Mouse (Mus musculus) spleen, adult 2 months (tissue): ENCODE data around the gene Tas2r113. TPM values are rescaled to one million over a fixed set of nuclear protein-coding genes. Genes with fewer than 3 reads are reported as not detected.
"Not testable (repeated sequence)": the region's sequence is repeated elsewhere in the genome, so short reads cannot be mapped to it uniquely, and the experiment has no call there.

Experiments used
- DNase-seq, 2 experiments: peaks; one replicate each; pipeline versions ENCODE4 v3.0.0 to v3.0.0-alpha.2; 2012 to 2021; ENCODE audit warnings: low spot score in 2 of 2, low read depth in 1 of 2
- H3K27ac ChIP-seq: fragments of 200-500 bp; 2 replicates; pipeline ENCODE4 v1.5.1; 2012; ENCODE audit warnings: low read length, inconsistent platforms; ENCODE audit not compliant: insufficient read depth
- H3K27me3 ChIP-seq: fragments of 200-500 bp; 2 replicates; pipeline ENCODE4 v1.6.1; 2012; ENCODE audit warnings: mild to moderate bottlenecking, moderate library complexity, low read length, inconsistent platforms; ENCODE audit not compliant: control insufficient read depth, insufficient read depth
- H3K36me3 ChIP-seq: fragments of 200-500 bp; 2 replicates; pipeline ENCODE4 v1.6.1; 2012; ENCODE audit warnings: mild to moderate bottlenecking, low read length, inconsistent platforms; ENCODE audit not compliant: control insufficient read depth, insufficient read depth
- H3K4me1 ChIP-seq: fragments of 200-500 bp; 2 replicates; pipeline ENCODE4 v1.6.1; 2011; ENCODE audit warnings: inconsistent platforms; ENCODE audit not compliant: control insufficient read depth, insufficient read depth, insufficient read length
- H3K4me3 ChIP-seq: fragments of 200-500 bp; 2 replicates; pipeline ENCODE4 v1.5.1; 2011; ENCODE audit warnings: mild to moderate bottlenecking, inconsistent platforms; ENCODE audit not compliant: insufficient read depth, insufficient read length; ENCODE audit errors: extremely low read depth
- CTCF ChIP-seq: fragments of 200-500 bp; IDR thresholded peaks from 2 replicates; pipeline ENCODE4 v1.5.1; 2011; ENCODE audit warnings: mild to moderate bottlenecking, inconsistent platforms; ENCODE audit not compliant: insufficient read depth, insufficient read length, insufficient replicate concordance; ENCODE audit errors: extremely low read depth
- POLR2A ChIP-seq: fragments of 200-500 bp; IDR thresholded peaks from 2 replicates; pipeline ENCODE4 v1.6.1; 2011; ENCODE audit warnings: low read depth, low read length, inconsistent platforms
- WGBS: fragments of 180-500 bp; shearing (Covaris S2); methylation state at CpG from one replicate; pipeline ENCODE4 v1.1.7; 2018; 5-methylcytosine and 5-hydroxymethylcytosine counted together
- polyA plus RNA-seq: library from polyadenylated mRNA; depleted of rRNA; stranded (reverse); fragments of >200 nt; gene quantifications from 2 replicates; pipeline ENCODE4 v1.2.3, GENCODE M21; 2012; rRNA removed

Tas2r113 gene
- not detected in 2 replicates for polyA plus RNA-seq

DNA sequence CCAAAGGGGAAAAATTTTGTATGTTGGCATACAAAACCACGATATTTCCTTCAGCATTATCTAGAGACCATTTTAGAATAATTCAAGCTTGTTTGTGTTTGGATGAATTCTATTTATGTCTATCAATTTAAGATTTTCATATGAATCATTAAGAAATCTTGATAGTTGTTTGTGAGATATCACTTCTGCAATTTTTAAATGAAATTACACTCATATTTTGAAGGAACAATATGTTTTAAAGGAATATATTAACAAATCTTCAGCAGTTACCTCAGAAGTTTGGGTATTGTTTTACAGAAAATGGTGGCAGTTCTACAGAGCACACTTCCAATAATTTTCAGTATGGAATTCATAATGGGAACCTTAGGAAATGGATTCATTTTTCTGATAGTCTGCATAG is at the start of gene Tas2r113:
TSS of gene Tas2r113 (plus strand) at position 301 of the 400 bp plus-strand sequence.
- no peak for DNase-seq
- no peak for TF ChIP-seq POLR2A
- no peak for TF ChIP-seq CTCF
- no peak within 1 kb of the TSS for H3K4me3 ChIP-seq
- H3K36me3 ChIP-seq, result no peaks in the 10 kb centered on the region
- H3K4me1 ChIP-seq, result no peaks in the 10 kb centered on the region
- no peak within 1 kb of the TSS for H3K27ac ChIP-seq
- H3K27me3 ChIP-seq, result no peaks in the 10 kb centered on the region
- 73% methylated on average over 1 of the region's 1 CpGs for WGBS

DNA sequence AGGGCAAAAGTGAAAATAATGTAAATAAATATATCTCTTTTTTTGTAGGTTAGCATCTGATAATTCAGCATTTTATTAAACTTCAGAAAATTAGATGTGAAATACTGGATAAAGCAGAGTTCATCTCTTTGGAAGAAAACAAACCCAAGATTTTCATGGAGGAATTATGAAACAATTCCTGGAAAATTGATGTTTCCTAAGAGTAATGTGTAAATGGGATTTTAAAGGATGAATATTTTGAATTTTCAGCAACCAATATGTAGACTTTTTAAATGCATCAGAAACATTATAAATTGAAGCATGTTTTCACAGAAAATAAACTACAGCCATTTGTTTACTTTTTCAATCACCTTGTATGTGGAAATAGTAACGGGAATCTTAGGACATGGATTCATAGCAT is 46.0 kb upstream of the Tas2r113 start, which contains the start of gene Tas2r123:
TSS of gene Tas2r123 (plus strand) at position 301 of the 400 bp plus-strand sequence.
- Histone ChIP-seq H3K36me3 (no peaks in the 10 kb centered on the region), H3K27me3 (no peaks in the 10 kb centered on the region), H3K4me3 (no peak within 1 kb of the TSS), H3K4me1 (no peaks in the 10 kb centered on the region), H3K27ac (no peak within 1 kb of the TSS)
- 84% methylated on average over 1 of the region's 1 CpGs for WGBS
- no peak for DNase-seq
- TF ChIP-seq CTCF (no peak), POLR2A (no peak)

DNA sequence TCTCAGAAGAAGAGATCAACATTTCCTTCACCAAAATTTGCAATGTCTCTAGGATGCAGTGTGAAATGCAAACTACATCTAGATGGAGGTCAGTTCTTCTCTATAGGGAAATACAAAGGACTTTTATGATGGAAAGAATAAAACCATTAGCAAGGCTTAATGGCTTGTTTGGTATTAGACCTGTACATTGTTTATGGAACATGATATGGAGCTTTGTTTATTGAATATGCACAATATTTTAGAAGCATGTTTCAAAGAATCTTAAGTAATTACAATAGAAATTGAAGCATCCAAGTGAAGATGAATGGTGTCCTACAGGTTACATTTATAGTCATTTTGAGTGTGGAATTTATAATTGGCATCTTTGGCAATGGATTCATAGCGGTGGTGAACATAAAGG is 37.7 kb upstream of the Tas2r113 start, which contains the start of gene Tas2r116:
TSS of gene Tas2r116 (plus strand) at position 301 of the 400 bp plus-strand sequence.
- WGBS, result 65% methylated on average over 1 of the region's 1 CpGs
- H3K27me3 ChIP-seq, result no peaks in the 10 kb centered on the region
- no peak for DNase-seq

DNA sequence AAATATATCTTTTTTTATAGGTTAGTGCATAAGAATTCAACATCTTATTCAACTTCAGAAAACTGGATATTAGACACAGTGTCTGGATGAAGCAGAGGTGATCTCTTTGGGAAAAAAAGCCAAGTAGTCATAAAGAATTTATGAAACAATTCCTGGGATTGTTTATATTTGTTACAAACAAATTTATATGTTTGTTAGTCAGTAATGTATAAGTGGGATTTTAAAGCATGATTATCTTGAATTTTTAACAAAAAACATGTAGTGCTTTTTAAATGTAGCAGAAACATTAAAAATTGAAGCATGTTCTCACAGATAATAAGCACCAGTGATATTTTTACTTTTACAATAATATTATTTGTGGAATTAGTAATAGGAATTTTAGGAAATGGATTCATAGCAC is 25.1 kb upstream of the Tas2r113 start, which contains the start of gene Tas2r110:
TSS of gene Tas2r110 (plus strand) at position 301 of the 400 bp plus-strand sequence.
- Histone ChIP-seq H3K27me3 (no peaks in the 10 kb centered on the region), H3K36me3 (no peaks in the 10 kb centered on the region), H3K27ac (no peak within 1 kb of the TSS), H3K4me1 (no peaks in the 10 kb centered on the region), H3K4me3 (no peak within 1 kb of the TSS)
- DNase-seq, result no peak
- TF ChIP-seq CTCF, result no peak
- no peak for TF ChIP-seq POLR2A

More for the DNA sequence above, 37.7 kb upstream of the Tas2r113 start, which contains the start of gene Tas2r116:
- TF ChIP-seq POLR2A, result no peak
- TF ChIP-seq CTCF, result no peak
- Histone ChIP-seq H3K27ac (no peak within 1 kb of the TSS), H3K4me3 (no peak within 1 kb of the TSS), H3K4me1 (no peaks in the 10 kb centered on the region), H3K36me3 (no peaks in the 10 kb centered on the region)

DNA sequence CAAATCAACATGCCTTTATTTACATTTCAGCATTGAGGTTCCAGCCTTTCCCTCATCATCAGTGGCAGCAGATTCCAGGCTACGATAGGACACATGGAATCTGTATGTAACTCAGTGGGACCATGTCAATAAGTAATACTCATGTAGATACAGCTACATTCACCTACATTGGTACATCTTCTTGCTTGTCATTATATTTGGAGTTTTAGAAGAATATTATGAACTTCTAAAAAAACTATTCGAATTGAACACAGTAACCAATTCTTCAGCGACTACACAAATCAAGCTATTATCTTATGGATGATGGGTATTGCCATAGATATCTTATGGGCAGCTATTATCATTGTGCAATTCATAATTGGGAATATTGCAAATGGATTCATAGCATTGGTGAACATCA is 16.5 kb downstream of the Tas2r113 start, which contains the start of gene Tas2r125:
TSS of gene Tas2r125 (plus strand) at position 301 of the 400 bp plus-strand sequence.
- TF ChIP-seq CTCF (no peak), POLR2A (no peak)
- no peaks in the 10 kb centered on the region for H3K36me3 ChIP-seq
- no peak within 1 kb of the TSS for H3K4me3 ChIP-seq
- DNase-seq, result no peak
- H3K4me1 ChIP-seq, result no peaks in the 10 kb centered on the region
- no peaks in the 10 kb centered on the region for H3K27me3 ChIP-seq
- H3K27ac ChIP-seq, result no peak within 1 kb of the TSS
- 81% methylated on average over 3 of the region's 3 CpGs for WGBS

DNA sequence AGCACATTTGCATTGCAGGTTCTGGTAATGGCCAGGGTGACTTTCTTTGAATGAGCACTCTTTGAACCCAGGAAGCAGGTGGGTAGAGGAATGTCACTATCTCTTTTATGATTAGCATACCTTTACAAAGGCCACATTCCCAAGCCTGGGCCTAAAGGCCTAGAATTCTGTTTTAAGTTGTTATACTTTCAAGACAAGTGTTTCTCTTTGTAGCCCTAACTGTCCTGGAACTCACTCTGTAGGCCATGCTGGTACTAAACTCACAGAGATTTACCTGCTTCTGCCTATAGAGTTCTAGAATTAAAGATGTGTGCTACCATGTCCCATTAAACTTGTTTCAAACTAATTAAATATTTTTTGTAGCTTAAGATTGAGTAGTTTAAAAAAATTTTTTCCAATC is 48.6 kb downstream of the Tas2r113 start:
- H3K4me3 ChIP-seq, H3K36me3 ChIP-seq, DNase-seq, H3K4me1 ChIP-seq, H3K27ac ChIP-seq, H3K27me3 ChIP-seq: not testable (repeated sequence)

Other genes with a start within 250 kb of the Tas2r113 start
- not detected in 2 replicates for gene A630073D07Rik, start 241.5 kb upstream of the Tas2r113 start, polyA plus RNA-seq
- not detected in 2 replicates for gene Tas2r120, start 236.1 kb upstream of the Tas2r113 start, polyA plus RNA-seq
- gene Tas2r121, start 192.0 kb upstream of the Tas2r113 start, polyA plus RNA-seq, result not detected in 2 replicates
- gene Tas2r122, start 181.1 kb upstream of the Tas2r113 start, polyA plus RNA-seq, result not detected in 2 replicates
- not detected in 2 replicates for gene Tas2r115, start 155.0 kb upstream of the Tas2r113 start, polyA plus RNA-seq
- not detected in 2 replicates for gene Tas2r124, start 138.3 kb upstream of the Tas2r113 start, polyA plus RNA-seq
- not detected in 2 replicates for gene Tas2r102, start 130.9 kb upstream of the Tas2r113 start, polyA plus RNA-seq
- not detected in 2 replicates for gene Tas2r136, start 114.8 kb upstream of the Tas2r113 start, polyA plus RNA-seq
- not detected in 2 replicates for gene Tas2r117, start 90.2 kb upstream of the Tas2r113 start, polyA plus RNA-seq
- not detected in 2 replicates for gene Tas2r123, start 45.9 kb upstream of the Tas2r113 start, polyA plus RNA-seq
- gene Tas2r116, start 37.6 kb upstream of the Tas2r113 start, polyA plus RNA-seq, result not detected in 2 replicates
- not detected in 2 replicates for gene Tas2r110, start 25.0 kb upstream of the Tas2r113 start, polyA plus RNA-seq
- gene Tas2r125, start 16.6 kb downstream of the Tas2r113 start, polyA plus RNA-seq, result not detected in 2 replicates
- gene Tas2r129, start 58.1 kb downstream of the Tas2r113 start, polyA plus RNA-seq, result not detected in 2 replicates
- not detected in 2 replicates for gene Tas2r131, start 64.9 kb downstream of the Tas2r113 start, polyA plus RNA-seq
- gene Tas2r109, start 88.0 kb downstream of the Tas2r113 start, polyA plus RNA-seq, result not detected in 2 replicates
- gene Tas2r103, start 144.1 kb downstream of the Tas2r113 start, polyA plus RNA-seq, result not detected in 2 replicates
- not detected in 2 replicates for gene Tas2r140, start 162.8 kb downstream of the Tas2r113 start, polyA plus RNA-seq
- 36.2 and 62.1 TPM in 2 replicates for gene Smim10l1, start 211.9 kb downstream of the Tas2r113 start, polyA plus RNA-seq